Mouse (Mus musculus) liver, postnatal 0 days (tissue): ENCODE data around the gene Kcnn1. TPM values are rescaled to one million over a fixed set of nuclear protein-coding genes. Genes with fewer than 3 reads are reported as not detected.
A peak's percentile ranks its signal among the peaks of the same experiment; 100 is the strongest.

Experiments
- ATAC-seq: fragments of 200-750 bp; cut with Nextera tagmentation; 2 replicates; pipeline ENCODE4 v1.8.0; 2017; ENCODE audit warnings: mild to moderate bottlenecking, moderate library complexity
- DNase-seq: peaks from one replicate; pipeline ENCODE4 v3.0.0-alpha.2; 2016
- H3K27ac ChIP-seq: fragments of 300-500 bp; sonication (generic); 2 replicates; pipeline ENCODE4 v1.5.1; 2014; ENCODE audit warnings: antibody characterized with exemption, moderate library complexity, mild to moderate bottlenecking, low read depth
- H3K27me3 ChIP-seq: fragments of 300-500 bp; sonication (generic); 2 replicates; pipeline ENCODE4 v1.6.1; 2014; ENCODE audit warnings: low read length, control low read depth, mixed read lengths; ENCODE audit not compliant: insufficient read depth
- H3K36me3 ChIP-seq: fragments of 300-500 bp; sonication (generic); replicated peaks from 2 replicates; pipeline ENCODE4 v1.6.1; 2014; ENCODE audit warnings: mild to moderate bottlenecking, control low read depth, low read length, moderate library complexity, mixed read lengths; ENCODE audit not compliant: insufficient read depth
- H3K4me1 ChIP-seq: fragments of 300-500 bp; sonication (generic); 2 replicates; pipeline ENCODE4 v1.6.1; 2014; ENCODE audit warnings: antibody characterized with exemption, mild to moderate bottlenecking, control low read depth; ENCODE audit not compliant: insufficient read depth
- H3K4me2 ChIP-seq: fragments of 300-500 bp; sonication (generic); 2 replicates; pipeline ENCODE4 v1.6.1; 2014; ENCODE audit warnings: low read depth, mild to moderate bottlenecking, low read length, moderate library complexity, mixed read lengths
- H3K4me3 ChIP-seq: fragments of 300-500 bp; sonication (generic); 2 replicates; pipeline ENCODE4 v1.5.1; 2014; ENCODE audit warnings: low read depth, low read length
- H3K9ac ChIP-seq: fragments of 300-500 bp; sonication (generic); replicated peaks from 2 replicates; pipeline ENCODE4 v1.6.1; 2014; ENCODE audit warnings: mild to moderate bottlenecking, moderate library complexity
- H3K9me3 ChIP-seq: fragments of 300-500 bp; sonication (generic); 2 replicates; pipeline ENCODE4 v1.6.1; 2016; ENCODE audit warnings: mild to moderate bottlenecking, control low read depth, low read length, mixed read lengths
- CTCF ChIP-seq: sonication (generic); IDR thresholded peaks from 2 replicates; pipeline ENCODE4 v1.5.1; 2016; ENCODE audit warnings: antibody characterized with exemption, low read depth
- EP300 ChIP-seq: IDR thresholded peaks from 2 replicates; pipeline ENCODE4 v1.6.1; 2016; ENCODE audit warnings: antibody characterized with exemption, low read depth, mild to moderate bottlenecking
- WGBS: fragments of 180-500 bp; shearing (Covaris S2); extraction: QIAGEN DNeasy Blood & Tissue Kit; methylation state at CpG from one replicate; pipeline ENCODE4 v1.1.7; 2014; ENCODE audit not compliant: insufficient replicate concordance; 5-methylcytosine and 5-hydroxymethylcytosine counted together
- polyA plus RNA-seq: library from polyadenylated mRNA; unstranded; fragments of >200 nt; fragmentation: Nextera tagmentation; extraction: Ambion mirVana; gene quantifications from 2 replicates; pipeline ENCODE4 v1.2.1, GENCODE M21; 2015

Kcnn1 gene
- polyA plus RNA-seq, 1 experiment from 2014 or later: 0.19 TPM

GRCm38 (mm10) chr8:70903582-70903981 is 40.5 kb upstream of the Kcnn1 start:
- DNase-seq (no peak), ATAC-seq (no peak)
- Histone ChIP-seq H3K9ac (no peak overlapping the region), H3K27ac (no peak overlapping the region), H3K4me2 (no peak overlapping the region), H3K4me3 (no peak overlapping the region), H3K36me3 (no peaks in the 10 kb centered on the region), H3K9me3 (no peaks in the 10 kb centered on the region), H3K4me1 (peaks cover 25% of the 10 kb centered on the region), H3K27me3 (no peaks in the 10 kb centered on the region)
- TF ChIP-seq CTCF (no peak), EP300 (no peak)

- Histone ChIP-seq H3K27me3 (no peaks in the 10 kb centered on the region), H3K9me3 (no peaks in the 10 kb centered on the region), H3K36me3 (no peaks in the 10 kb centered on the region), H3K9ac (no peak overlapping the region), H3K4me3 (no peak overlapping the region), H3K27ac (no peak overlapping the region), H3K4me2 (no peak overlapping the region), H3K4me1 (peaks cover 29% of the 10 kb centered on the region)
- no peak for TF ChIP-seq CTCF
- TF ChIP-seq EP300: no peak
- DNase-seq (peak; percentile 27), ATAC-seq (no peak)
- WGBS: 52% methylated on average over 4 of the region's 4 CpGs
Observed at GRCm38 (mm10) chr8:70903112-70903511, 40.1 kb upstream of the Kcnn1 start.

- TF ChIP-seq CTCF (no peak), EP300 (no peak)
- Histone ChIP-seq H3K9me3 (no peaks in the 10 kb centered on the region), H3K4me3 (no peak overlapping the region), H3K4me2 (no peak overlapping the region), H3K27me3 (no peaks in the 10 kb centered on the region), H3K36me3 (no peaks in the 10 kb centered on the region), H3K4me1 (peaks cover 26% of the 10 kb centered on the region), H3K9ac (no peak overlapping the region), H3K27ac (no peak overlapping the region)
- ATAC-seq (no peak), DNase-seq (no peak)
- WGBS: 61% methylated on average over 5 of the region's 5 CpGs
Observed at GRCm38 (mm10) chr8:70902211-70902610, 39.2 kb upstream of the Kcnn1 start.

GRCm38 (mm10) chr8:70900872-70901387 is 37.9 kb upstream of the Kcnn1 start:
- TF ChIP-seq CTCF (no peak), EP300 (no peak)
- H3K27me3 ChIP-seq: no peaks in the 10 kb centered on the region
- no peak for DNase-seq
- no peaks in the 10 kb centered on the region; the same call in 1 of the 2 replicates for H3K36me3 ChIP-seq
- H3K4me2 ChIP-seq: no peak overlapping the region
- no peak overlapping the region for H3K9ac ChIP-seq
- WGBS: 66% methylated on average over 2 of the region's 2 CpGs
- no peak overlapping the region for H3K4me3 ChIP-seq
- H3K27ac ChIP-seq: no peak overlapping the region
- H3K4me1 ChIP-seq: peaks cover 22% of the 10 kb centered on the region
- no peaks in the 10 kb centered on the region for H3K9me3 ChIP-seq
- ATAC-seq: no peak

GRCm38 (mm10) chr8:70899226-70899625 is 36.2 kb upstream of the Kcnn1 start:
- Histone ChIP-seq H3K27me3 (no peaks in the 10 kb centered on the region), H3K9ac (no peak overlapping the region; the same call in 1 of the 2 replicates), H3K4me1 (peaks cover 17% of the 10 kb centered on the region), H3K36me3 (peaks cover 16% of the 10 kb centered on the region), H3K4me3 (no peak overlapping the region), H3K27ac (0 out of 2 replicates have a peak overlapping the region, but pooled peaks have one; percentile 29), H3K9me3 (no peaks in the 10 kb centered on the region), H3K4me2 (no peak overlapping the region)
- DNase-seq: no peak
- no peak for TF ChIP-seq EP300
- ATAC-seq: no peak
- 90% methylated on average over 2 of the region's 2 CpGs for WGBS

GRCm38 (mm10) chr8:70898661-70899198 is 35.7 kb upstream of the Kcnn1 start:
- Histone ChIP-seq H3K27me3 (no peaks in the 10 kb centered on the region), H3K4me2 (no peak overlapping the region), H3K9me3 (no peaks in the 10 kb centered on the region), H3K9ac (no peak overlapping the region; the same call in 1 of the 2 replicates), H3K27ac (0 out of 2 replicates have a peak overlapping the region, but pooled peaks have one; percentile 29), H3K4me1 (peaks cover 17% of the 10 kb centered on the region), H3K4me3 (no peak overlapping the region), H3K36me3 (peaks cover 20% of the 10 kb centered on the region)
- 31% methylated on average over 2 of the region's 2 CpGs for WGBS
- TF ChIP-seq EP300: no peak
- TF ChIP-seq CTCF: no peak
- ATAC-seq: no peak
- peak; percentile 28 for DNase-seq
